Mouse (Mus musculus) cerebellum, adult 2 months (tissue): ENCODE measurements around the gene Epha2. TPM values are rescaled to one million over a fixed set of nuclear protein-coding genes. Genes with fewer than 3 reads are reported as not detected.

Source experiments
- DNase-seq, 2 experiments: peaks; one replicate each; pipeline ENCODE4 v3.0.0; 2021
- H3K27ac ChIP-seq: fragments of 200-500 bp; 2 replicates; pipeline ENCODE4 v1.5.1; 2012; ENCODE audit warnings: low read length, control low read depth, inconsistent platforms; ENCODE audit not compliant: insufficient read depth
- H3K27me3 ChIP-seq: fragments of 200-500 bp; 2 replicates; pipeline ENCODE4 v1.6.1; 2012; ENCODE audit warnings: inconsistent platforms, mild to moderate bottlenecking, low read length, moderate library complexity; ENCODE audit not compliant: control insufficient read depth, insufficient read depth
- H3K4me1 ChIP-seq: fragments of 200-500 bp; 2 replicates; pipeline ENCODE4 v1.6.1; 2011; ENCODE audit warnings: low read length; ENCODE audit not compliant: control insufficient read depth, insufficient read depth
- H3K4me3 ChIP-seq: fragments of 200-500 bp; replicated peaks from 2 replicates; pipeline ENCODE3; 2011; ENCODE audit warnings: mild to moderate bottlenecking, low read depth, low read length, control low read depth; ENCODE audit not compliant: insufficient read depth
- CTCF ChIP-seq: fragments of 200-500 bp; IDR thresholded peaks from 2 replicates; pipeline ENCODE4 v1.5.1; 2011; ENCODE audit warnings: low read depth, mild to moderate bottlenecking, control low read depth, low read length, moderate library complexity, borderline replicate concordance; ENCODE audit not compliant: insufficient read depth
- POLR2A ChIP-seq: fragments of 200-500 bp; IDR thresholded peaks from 2 replicates; pipeline ENCODE4 v1.6.1; 2011; ENCODE audit warnings: low read length, control low read depth, borderline replicate concordance; ENCODE audit not compliant: insufficient read depth
- WGBS: fragments of 180-500 bp; shearing (Covaris S2); methylation state at CpG from one replicate; pipeline ENCODE4 v1.1.7; 2018; 5-methylcytosine and 5-hydroxymethylcytosine counted together
- polyA plus RNA-seq: library from polyadenylated mRNA; depleted of rRNA; stranded (reverse); fragments of >200 nt; gene quantifications from 2 replicates; pipeline ENCODE4 v1.2.3, GENCODE M21; 2012

Gene Epha2
- polyA plus RNA-seq, 1 experiment: 2.0 TPM

GRCm38 (mm10) chr4:141281153-141281552 is 19.9 kb upstream of the Epha2 start:
- no peak overlapping the region for H3K27ac ChIP-seq
- DNase-seq: no peak
- no peaks in the 10 kb centered on the region for H3K4me1 ChIP-seq
- no peak for TF ChIP-seq POLR2A
- no peak for TF ChIP-seq CTCF
- H3K27me3 ChIP-seq: no peaks in the 10 kb centered on the region
- H3K4me3 ChIP-seq: no peak overlapping the region
- WGBS: 47% methylated on average over 6 of the region's 6 CpGs

DNA sequence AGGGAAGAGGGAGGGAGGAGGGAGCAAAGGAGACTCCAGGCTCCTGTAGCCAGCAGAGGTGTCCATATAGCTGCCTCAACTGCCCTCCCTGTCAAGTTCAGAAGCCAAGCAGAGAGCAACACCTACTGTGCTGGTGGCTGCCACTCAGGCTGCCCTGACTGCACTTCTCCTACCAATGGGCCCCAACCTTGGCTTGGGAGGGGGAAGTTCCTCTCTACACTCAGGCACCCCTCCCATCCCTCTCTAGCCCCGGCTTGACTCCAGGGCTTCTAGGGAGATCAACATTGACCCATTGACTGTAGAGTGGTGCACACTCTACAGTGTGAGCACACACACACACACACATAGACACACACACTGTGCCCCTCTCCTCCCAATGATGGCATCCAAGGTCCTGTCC is 19.5 kb upstream of the Epha2 start:
- TF ChIP-seq POLR2A (no peak), CTCF (no peak)
- Histone ChIP-seq H3K27ac (no peak overlapping the region), H3K4me1 (no peaks in the 10 kb centered on the region), H3K27me3 (no peaks in the 10 kb centered on the region), H3K4me3 (no peak overlapping the region)
- WGBS: 60% methylated on average over 1 of the region's 1 CpGs
- no peak for DNase-seq

DNA sequence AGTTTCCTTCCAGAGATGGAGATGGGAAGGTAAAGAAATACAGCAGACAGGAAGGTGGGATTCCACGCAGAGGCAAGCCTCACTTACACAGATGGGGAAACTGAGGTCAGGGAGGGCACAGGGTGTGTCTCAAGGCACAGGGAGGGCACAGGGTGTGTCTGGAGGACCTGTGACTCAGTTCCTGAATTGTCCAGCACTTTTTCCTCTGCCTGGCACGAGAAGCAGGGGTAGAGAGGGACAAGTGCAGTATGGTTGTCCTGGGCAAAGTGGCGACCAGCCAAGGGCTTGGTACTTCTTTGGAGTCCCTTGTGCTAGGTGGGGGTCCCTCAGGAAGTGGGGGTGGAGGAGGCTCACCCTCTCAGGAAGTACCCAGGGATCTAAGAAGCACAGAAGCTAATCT is 19.0 kb upstream of the Epha2 start:
- no peak for TF ChIP-seq CTCF
- TF ChIP-seq POLR2A: no peak
- H3K4me1 ChIP-seq: no peaks in the 10 kb centered on the region
- no peak overlapping the region for H3K4me3 ChIP-seq
- no peaks in the 10 kb centered on the region for H3K27me3 ChIP-seq
- no peak for DNase-seq
- H3K27ac ChIP-seq: no peak overlapping the region
- 65% methylated on average over 3 of the region's 3 CpGs for WGBS

- no peak for DNase-seq
- WGBS: 66% methylated on average over 5 of the region's 5 CpGs
- Histone ChIP-seq H3K4me3 (no peak overlapping the region), H3K27ac (no peak overlapping the region), H3K27me3 (no peaks in the 10 kb centered on the region), H3K4me1 (peaks cover 2% of the 10 kb centered on the region; the same call in 1 of the 2 replicates)
- TF ChIP-seq CTCF: no peak
These were observed 18.4 kb upstream of the Epha2 start for GRCm38 (mm10) chr4:141282623-141283022.

DNA sequence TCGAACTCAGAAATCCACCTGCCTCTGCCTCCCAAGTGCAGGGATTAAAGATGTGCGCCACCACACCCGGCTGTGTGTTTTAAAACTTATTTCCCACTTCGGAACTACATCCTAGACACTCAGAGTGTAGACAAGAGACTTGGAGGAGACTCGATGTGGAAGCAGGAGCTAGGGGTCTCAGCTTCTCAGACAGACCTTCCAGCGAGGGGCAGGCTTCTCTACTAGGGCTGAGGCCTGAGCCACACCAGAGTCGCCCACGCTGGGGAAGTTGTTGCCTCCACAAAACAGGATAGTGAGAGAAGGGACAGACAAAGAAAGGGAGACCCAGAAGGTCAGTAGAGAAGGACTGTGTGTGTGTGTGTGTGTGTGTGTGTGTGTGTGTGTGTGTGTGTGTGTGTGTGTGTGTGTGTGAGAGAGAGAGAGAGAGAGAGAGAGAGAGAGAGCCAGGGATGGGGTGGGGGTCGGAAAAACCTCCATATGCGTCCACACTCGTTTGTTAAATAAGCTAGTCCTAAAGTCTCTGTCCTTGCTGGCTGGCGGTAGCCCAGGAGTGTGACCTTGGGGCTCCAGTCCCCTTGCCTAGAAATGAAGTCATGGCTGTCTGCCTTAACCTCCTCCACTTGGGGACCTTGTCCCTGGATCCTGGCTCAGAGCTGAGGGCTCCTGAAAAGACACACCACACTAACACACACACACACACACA is 17.7 kb upstream of the Epha2 start:
- Histone ChIP-seq H3K27ac (no peak overlapping the region), H3K27me3 (no peaks in the 10 kb centered on the region), H3K4me3 (no peak overlapping the region), H3K4me1 (peaks cover 4% of the 10 kb centered on the region; the same call in 1 of the 2 replicates)
- no peak for DNase-seq
- WGBS: 69% methylated on average over 12 of the region's 12 CpGs
- TF ChIP-seq CTCF (no peak), POLR2A (no peak)

DNA sequence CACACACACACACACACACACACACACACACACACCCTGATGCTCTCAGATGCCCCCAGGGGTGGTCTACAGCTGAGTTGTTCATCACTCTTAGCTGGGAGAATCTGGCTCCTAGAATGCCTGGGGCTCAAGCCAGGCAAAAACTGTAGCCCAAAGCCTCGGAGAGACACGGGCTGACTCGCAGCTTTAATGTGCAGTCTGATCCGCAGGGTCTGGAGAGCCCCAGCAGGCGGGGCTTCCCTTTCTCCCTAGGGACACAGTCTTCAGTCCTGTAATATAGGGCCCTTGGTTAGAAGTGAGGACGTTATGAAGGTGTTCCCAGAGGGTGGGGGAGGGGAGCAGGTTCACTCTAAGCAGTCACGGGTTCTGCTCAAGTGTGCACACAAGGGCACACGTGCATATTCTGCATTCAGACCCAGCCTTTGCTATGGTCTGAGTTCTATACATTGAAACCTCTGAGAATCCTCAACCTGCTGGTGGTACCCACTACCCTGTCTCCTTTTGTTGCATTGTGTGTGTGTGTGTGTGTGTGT is 17.1 kb upstream of the Epha2 start:
- no peaks in the 10 kb centered on the region for H3K27me3 ChIP-seq
- H3K4me1 ChIP-seq: peaks cover 4% of the 10 kb centered on the region; the same call in 1 of the 2 replicates
- H3K4me3 ChIP-seq: no peak overlapping the region
- 36% methylated on average over 8 of the region's 8 CpGs for WGBS
- no peak for DNase-seq
- no peak overlapping the region for H3K27ac ChIP-seq
- TF ChIP-seq POLR2A: no peak
- no peak for TF ChIP-seq CTCF

DNA sequence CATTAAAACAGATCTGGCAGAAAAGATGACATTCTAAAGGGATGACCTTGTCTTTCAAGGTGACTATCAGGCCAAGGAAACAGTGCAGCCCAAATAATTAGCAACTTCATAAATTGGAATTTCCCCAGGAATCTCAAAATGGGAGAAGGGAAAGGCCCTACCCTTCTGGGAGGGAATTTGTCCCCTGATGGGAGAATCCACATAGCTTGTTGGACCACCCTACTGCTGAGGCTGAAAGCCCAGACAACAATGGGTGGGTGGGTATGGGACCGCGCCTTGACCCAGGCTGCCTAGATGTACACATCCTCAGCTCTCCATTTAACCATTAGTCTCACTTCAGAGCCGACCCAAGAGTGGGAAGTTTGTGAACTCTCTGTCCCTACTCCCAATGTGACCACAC is 16.6 kb upstream of the Epha2 start:
- H3K4me3 ChIP-seq: no peak overlapping the region
- peaks cover 4% of the 10 kb centered on the region; the same call in 1 of the 2 replicates for H3K4me1 ChIP-seq
- no peak for DNase-seq
- no peaks in the 10 kb centered on the region for H3K27me3 ChIP-seq
- H3K27ac ChIP-seq: no peak overlapping the region
- TF ChIP-seq CTCF (no peak), POLR2A (no peak)
- 95% methylated on average over 3 of the region's 3 CpGs for WGBS

- 45% methylated on average over 8 of the region's 8 CpGs for WGBS
- no peak for TF ChIP-seq POLR2A
- no peak for TF ChIP-seq CTCF
- no peak overlapping the region for H3K27ac ChIP-seq
- no peak for DNase-seq
- H3K4me3 ChIP-seq: no peak overlapping the region
- H3K4me1 ChIP-seq: peaks cover 4% of the 10 kb centered on the region; the same call in 1 of the 2 replicates
- H3K27me3 ChIP-seq: no peaks in the 10 kb centered on the region
These were observed 15.9 kb upstream of the Epha2 start for GRCm38 (mm10) chr4:141285128-141285527.
